Mouse (Mus musculus): ENCODE results near the gene Cuedc1.

Gene Cuedc1

DNA sequence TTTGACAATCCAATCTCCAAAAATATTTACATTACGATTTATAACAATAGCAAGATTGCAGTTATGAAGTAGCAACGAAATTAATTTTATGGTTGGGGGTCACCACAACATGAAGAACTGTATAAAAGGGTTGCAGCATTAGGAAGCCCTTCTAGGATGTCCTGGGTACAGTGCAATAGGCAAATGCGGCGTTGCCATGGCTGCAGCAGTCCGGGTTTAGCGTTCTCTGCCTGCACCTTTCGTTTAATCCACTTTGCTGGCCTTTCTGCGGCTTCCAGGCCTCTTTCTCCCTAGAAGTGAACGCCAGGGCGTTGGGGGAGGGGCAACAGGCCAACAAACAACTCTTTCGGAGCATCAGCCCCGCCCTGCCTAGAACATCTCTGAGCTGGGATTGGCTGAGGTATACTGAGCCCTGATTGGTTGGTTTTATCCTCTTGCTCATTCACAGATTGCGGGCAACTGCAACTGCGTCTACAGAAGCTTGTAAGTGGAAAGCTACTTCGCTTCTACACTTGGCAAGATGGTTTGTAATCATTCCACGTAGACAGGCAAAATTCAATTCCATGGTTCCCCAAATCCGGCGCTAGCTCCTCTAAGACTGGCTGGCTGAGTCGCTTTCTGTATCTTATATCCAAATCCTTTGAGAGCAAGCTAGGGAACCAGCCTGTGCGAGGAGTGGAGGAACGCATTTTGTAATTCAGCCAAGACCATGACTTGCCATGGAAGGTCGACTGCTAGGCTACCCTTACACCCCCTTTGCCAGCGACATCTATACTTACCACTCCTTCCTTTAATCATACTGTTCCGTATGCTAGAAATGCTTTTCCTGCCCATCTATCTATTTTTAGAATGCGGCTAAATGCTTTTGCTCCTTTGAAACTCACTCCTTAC is 10.9 kb upstream of the Cuedc1 start:
- peak; percentile 92 for DNase-seq

DNA sequence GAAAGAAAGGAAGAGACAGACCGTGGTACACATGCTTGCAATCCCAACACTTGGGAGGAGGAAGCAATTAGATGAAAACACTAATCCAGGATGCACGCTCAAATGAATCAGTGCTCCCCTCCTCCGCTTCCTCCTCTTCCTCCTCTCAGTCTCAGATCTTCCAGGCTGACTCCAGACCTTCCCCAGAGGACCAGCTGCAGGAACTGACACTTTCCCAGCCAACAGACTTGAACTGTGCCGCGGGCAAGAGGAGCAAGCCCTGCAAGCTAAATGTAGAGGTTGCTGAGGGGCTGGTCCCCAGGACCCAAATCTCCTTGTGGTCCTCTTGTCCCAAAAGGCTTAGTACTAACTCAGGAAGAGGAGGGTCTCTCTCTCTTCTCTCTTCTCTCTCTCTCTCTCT is 8.7 kb upstream of the Cuedc1 start:
- no peak for DNase-seq

DNA sequence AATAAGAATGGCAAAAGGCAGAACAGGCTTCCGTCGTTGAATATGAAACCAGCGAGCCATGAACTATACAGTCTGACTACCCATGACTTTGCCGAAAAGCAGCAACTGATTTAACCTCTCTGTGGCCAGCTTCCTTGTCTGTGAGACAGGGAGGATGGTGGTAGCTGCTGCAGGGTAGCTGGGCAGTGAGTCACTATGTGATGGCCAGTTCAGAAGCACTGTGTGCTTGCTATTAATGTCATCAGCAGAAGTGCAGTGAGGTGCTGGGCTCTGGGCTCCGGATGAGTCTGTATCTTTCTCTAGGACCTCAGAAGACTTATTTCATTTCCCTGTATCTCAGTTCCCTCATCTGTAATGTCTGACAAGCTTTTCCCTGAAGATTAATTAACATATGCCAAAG is 7.6 kb upstream of the Cuedc1 start:
- no peak for DNase-seq

DNA sequence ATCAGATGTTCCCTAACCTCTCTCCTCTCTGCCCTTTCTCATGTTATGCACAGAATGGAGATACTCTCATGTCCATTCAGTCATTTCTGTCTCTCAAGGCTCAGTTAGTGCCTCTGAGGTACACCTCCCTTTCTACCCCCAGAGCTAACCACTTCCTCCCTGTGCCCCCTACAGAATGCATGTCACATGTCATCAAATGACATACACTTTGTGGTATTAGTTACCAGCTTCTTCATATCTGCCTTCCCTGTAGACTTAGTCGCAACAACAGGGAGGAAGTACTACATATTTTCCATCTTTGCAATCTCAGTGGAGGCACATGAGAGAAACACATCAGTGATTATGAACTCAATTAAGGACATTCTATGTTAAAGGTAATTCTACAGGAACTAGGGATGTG is 5.9 kb upstream of the Cuedc1 start:
- no peak for DNase-seq

DNA sequence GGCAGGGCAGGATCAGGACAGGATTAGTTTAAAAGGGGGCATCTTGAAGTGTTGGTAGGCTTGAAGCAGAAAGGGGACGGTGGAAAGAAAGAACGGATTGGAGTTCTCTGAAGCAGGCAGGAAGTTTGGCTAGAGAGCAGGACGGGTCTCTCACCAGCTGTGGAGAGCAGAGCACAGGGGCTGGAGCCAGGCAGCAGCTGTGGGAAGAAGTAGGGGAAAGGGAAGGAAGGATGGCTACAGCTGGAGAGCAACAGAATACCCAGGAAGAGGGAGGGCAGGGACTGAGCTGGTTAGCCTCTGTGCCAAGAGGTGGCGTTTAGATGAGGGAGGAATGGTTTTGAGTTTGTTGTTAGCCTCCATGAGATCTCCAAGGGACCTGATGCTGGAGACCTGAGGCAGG is 685 bp upstream of the Cuedc1 start:
- DNase-seq = no peak

DNA sequence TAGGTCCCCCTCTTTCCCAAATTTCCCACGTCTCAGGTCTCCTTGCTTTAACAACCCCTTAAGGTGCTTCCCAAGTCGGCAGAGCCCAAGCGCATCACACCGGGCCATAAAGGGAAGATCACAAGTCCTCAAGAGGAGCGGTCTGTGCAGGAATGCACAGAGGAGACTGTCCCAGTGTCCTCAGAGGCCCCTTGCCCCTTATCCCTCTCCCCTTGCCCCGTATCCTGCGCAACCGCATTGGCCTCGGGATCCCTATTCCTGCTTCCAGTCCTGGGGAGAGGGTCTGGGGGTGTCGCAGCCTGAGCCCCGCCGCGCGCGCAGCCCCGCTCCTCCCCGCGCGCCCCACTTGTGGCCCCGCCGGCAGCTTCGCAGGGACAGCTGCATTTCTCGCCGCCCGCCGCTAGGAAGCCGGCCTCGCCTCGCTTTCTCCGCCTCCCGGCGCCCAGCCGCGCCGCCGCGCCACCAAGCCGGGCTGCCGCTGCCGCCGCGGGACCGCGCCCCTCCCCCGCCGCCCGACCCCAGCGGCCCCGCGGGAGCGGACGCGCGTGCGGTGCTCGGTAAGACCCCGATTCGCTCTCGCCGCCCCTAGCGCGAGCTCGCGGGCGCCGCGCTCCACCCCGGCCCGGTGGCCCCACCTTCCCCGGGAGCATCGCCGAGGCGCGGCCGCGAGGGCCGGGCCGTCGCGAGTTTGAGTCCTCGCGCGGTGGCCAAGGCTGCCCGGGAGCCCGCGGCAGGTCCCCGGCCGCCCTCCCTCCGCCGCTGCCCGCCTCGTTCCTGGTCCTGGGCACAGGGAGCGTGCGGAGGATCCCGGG is 1.1 kb downstream of the Cuedc1 start:
- peak; percentile 76 for DNase-seq

DNA sequence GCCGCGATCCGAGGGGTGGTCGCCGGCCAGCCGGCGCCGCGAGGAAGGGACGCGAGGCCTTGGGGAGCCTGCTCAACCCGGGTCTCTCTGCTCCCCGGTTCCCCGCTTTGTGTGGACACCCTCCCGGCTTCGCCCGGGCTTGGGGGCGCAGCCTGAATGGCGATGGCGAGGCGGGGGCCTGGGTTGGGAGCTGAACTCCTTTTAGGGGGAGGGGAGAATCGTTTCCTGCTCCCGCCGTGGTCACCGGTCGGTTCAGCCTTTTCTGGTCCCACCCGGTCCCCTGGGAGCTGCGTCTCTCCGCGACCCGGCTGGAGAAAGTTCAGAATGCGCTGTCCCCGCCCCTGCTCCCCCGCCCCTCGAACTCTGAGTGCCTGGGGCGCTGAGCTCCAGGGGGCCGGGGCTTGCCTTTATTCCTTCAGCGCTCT is 1.8 kb downstream of the Cuedc1 start:
- DNase-seq = peak; percentile 44

DNA sequence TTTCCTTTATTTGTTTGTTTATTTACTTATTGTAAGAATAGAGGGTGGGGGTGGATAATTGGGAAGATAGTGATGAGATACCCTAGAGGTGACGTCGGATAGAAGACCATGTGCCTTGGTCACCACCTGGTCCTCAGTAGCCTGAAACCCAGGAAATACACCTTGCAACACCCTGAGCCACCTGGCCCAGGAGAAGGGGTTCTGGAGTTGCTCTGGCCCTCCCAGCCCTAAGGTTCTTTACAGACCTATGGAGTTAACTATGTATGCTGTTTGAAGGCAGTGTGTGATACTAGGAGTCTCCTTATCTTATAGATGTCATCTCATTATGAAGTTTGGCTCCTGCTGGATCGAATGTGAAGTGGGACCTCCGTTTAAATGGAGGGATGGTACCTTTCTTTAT is 2.3 kb downstream of the Cuedc1 start:
- no peak for DNase-seq

DNA sequence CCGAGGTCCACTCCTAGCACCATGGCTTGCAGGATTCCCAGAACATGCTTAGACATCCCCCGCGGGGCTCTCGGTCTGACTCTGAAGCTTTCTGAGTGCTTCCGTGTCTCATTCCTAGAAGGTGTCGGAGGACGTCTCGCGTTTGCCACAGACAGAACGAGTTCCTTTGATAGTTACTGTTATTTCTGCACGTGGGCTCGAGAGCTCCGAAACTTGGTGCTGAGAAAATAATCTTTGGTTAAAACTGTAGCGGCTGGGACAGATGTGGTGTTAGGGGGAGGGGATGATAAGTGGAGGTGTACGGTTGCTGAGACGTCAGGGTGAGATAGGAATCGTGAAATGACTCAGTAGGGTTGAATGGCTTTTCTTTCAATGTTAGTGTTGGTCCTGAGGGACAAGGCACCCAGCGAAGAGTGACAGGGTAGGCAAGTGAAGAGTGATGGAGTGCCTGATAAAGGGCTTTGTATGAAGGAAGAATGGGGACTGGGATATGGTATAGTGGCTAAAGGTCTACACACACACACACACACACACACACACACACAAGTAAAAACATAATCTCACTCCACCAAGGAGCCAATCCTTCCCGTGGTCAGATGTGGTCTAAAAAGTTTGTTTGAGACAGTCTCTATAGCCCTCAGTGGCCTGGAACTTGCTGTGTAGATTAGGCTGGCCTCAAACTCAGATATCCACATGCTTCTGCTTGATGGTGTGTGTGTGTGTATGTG is 5.5 kb downstream of the Cuedc1 start:
- no peak for DNase-seq

DNA sequence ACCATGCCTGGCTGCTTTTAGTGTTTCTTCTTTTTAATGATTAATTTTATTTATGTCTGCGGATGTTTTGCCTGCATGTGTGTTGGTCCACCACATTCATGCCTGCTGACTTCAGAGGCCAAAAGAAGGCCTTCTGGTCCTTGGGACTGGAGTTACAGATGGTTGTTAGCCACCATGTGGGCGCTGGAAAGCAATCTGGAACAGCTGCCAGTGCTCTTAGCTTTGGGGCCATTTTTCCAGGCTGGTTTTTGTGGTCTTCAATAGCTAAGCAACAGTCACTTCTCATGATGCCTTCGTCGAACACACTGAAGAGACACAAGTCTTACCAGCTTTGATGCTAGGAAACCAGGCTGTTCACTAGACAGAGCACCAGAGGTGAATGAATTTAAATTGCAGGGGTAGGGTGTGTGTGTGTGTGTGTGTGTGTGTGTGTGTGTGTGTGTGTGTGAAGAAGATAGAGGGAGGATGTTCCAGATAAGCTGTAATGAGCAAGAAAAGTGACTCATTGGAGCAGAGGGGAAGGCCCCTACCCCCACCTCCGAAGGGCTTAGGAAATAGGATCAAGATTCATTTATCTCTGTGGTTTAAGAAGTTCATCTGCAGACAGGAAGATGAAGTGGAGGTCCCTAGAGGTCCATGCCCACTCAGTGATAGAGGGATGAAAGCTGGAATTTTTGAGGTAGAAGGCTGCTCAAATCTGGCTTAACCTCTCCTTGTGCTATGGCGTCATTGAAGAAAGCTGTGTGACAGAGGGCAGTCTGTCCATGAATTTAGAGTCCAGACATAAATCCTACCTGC is 7.8 kb downstream of the Cuedc1 start:
- no peak for DNase-seq

DNA sequence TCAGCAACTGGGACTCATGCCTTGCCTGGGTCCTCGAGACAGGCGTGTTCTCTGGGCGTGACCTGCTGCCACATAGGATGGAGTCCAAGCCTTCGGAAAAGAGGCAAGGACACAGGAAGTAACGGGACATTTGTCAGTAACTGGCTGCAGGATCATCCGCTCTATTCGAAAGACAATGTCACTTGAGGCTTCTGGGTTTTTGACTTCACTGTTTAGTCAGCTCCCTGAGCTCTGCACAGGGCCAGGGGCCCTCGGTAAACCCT is 8.4 kb downstream of the Cuedc1 start:
- no peak for DNase-seq

DNA sequence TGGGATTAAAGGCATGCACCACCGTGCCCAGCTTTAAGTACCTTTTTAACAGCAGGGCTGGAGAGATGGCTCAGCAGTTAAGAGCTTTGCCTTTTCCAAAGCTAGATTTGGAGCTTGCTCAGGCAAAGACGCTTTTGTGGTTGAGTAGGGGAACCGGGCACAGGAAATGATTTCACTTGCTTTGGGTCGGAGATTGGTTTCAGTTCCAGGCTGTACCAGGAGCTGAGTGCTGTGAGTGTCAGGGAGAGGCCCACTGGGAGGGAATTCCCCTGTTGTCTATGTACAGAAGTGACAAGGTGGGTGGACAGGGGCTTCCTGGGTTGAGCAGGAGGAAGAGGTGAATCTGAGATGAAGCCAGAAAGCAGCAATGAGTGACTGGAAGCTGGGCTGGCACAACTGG is 9.5 kb downstream of the Cuedc1 start:
- DNase-seq = no peak

DNA sequence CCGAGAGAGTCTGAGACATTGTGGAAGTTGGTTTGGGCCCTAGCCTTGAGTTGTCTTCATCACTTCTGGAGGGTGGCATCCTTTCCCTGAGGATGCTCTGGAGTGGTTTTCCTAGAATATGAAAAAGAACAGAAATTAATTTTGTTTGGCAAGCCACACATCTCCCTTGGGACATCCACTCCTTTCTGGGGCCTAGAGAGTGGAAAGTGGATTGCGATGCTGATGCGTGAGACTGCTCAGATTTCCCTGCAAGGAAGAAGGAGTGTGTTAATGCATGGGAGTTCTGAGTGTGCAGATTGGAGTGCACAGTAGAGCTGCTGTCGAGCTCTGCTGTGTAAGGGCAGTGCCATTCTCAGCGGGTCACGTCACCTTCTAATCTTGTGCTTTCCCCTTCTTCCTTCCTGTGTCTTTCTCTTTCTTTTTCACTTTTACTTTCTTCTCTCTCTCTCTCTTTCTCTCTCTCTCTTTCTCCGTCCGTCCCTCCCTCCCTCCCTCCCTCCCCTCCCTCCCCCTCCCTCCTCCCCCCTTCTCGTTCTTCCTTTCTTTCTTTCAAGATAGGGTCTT is 12.3 kb downstream of the Cuedc1 start:
- no peak for DNase-seq

DNA sequence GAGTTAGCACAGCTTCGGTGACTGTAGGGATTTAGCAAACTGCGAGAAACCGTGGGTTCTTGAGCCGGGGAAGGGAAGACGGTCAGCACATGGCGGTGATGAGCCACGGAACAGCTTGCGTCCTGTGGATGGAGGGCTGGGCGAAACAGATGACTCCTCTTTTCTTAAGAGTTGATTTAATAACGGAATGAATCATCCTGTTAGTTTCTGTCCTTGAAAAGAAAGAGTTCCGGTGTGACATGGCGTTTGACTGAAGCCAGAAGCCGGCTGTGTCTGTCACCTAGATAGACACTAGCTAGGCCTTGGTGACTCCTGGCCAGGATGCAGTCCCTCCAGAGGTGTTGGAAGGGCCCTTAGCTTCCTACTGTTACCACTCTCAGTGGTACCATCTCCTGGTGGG is 14.2 kb downstream of the Cuedc1 start:
- no peak for DNase-seq

DNA sequence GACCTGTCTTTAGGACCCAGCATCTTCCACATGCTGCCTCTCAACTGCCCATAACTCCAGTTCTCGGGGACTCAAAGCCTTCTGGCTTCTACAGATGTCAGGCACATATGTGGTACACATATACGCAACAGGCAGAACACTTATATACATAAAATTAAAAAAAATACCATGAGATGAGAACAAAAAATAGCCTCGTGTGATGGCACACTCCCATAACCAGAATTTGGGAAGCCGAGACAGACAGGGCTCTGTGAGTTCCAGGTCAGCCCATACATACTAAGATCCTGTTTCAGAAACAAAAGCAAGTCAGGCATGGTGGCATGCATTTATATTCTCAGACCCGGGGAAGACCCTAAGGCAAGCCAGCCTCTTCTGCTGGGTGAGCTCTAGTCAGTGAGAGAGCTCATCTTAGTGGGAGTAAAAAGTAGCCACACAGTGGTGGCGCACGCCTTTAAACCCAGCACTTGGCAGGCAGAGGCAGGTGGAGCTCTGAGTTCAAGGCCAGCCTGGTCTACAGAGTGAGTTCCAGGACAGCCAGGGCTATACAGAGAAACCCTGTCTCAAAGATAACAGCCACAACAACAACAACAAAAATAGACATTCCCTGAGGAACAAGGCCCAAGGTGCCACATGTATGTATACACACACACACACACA is 14.9 kb downstream of the Cuedc1 start:
- no peak for DNase-seq

DNA sequence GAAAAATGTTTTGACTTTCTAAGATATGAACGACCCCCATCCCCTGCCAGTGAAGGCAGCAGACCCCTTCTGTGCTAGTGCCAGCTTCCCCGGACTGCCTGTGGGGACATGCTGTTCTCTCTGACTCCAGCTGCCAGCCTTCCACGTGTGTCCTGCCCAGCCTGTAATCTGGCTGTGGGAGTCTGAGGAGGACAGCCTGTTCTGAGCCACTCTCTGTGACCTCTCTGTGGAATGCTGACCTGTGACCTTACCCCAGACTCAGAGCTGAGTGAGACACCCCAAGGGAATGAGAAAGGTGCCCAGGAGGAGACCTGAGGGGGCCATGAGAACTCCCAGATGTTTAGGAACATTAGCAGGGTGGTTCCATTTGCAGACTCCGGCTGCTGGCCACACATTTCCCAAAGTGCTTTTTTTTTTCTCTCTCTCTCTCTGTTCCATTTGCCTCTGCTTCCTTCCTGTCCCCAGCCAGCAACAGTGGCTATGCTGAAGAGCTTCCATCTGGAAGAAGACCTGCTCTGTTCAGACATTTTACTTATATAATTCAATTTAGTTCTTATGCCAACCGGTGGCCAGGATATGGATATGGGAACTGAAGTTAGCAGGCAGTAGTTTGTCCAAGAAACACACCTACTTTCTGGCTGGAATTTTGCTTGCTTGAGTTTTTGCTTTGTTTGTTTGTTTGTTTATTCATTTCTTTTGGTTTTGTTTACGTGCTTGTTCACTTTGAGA is 15.8 kb downstream of the Cuedc1 start:
- DNase-seq = no peak

DNA sequence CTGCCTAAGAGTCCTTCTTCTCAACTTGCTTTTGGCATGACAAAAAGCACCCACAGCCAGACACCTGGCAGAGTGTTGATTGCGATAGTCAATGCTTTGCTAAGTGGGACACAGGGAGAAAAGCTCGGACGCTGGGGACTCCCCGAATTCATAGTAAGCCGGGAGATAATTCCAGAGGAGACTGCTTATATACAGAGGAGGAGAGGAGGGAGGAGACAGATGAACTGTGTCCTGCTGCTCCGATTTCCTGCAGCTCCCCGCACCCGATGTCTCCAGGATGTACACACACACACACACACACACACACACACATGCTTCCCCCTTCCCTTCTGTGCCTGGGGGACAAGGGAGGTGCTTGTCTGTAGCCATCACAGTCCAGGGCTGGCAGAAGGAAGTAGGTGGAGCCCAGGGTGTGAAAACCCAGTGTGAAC is 17.0 kb downstream of the Cuedc1 start:
- no peak for DNase-seq

DNA sequence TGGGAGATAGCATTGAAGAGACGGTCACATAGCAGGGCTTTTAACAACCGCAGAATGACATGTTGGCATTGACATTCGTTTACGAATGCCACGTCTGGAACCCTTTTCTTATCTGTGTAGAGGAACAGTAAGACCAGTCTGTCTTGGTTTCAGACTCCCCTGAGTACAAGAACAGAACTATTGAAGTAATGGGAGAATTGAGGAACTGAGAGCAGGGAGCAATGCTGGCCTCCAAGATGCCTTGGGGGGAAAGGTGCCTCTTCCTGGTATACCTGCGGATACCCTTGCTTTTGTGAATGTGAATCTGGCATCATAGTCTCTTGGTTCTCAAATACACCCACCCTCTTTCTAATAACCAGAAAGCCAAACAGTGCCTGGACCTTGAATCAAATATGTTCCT is 18.7 kb downstream of the Cuedc1 start:
- DNase-seq = no peak

DNA sequence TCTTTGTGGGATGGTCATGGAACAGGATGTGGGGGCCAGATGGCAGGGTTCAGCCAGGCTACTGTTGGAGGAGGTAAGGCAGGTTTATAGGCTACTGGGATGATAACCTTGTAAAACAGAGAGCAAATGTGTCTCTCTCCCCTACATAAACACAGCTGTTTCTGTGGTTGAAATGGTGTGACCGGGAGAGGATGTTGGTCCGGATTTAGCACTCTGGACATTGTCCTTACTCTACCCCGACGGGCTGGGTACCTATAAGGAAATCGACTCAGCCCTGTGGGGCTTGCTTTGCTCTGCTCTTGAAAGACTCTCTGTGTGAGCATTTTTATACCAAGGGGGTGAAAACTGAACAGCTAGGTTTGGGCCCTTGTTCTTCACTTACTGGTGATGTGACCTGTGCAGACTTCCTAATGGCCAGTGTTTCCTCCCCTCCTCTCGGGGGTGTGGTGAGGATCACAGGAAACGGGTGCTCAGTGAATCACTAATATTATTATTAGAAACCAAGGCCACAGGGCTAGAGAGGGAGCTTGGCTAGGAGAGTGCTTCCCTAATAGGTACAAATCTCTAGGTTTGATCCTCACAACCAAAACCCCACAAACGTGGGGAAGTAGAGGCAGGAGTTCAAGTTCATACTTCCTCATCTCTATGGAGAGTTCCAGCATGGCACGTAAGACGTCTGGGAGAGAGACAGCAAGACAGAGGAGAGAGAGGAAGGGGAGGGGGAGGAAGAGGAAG is 19.7 kb downstream of the Cuedc1 start:
- DNase-seq = no peak

DNA sequence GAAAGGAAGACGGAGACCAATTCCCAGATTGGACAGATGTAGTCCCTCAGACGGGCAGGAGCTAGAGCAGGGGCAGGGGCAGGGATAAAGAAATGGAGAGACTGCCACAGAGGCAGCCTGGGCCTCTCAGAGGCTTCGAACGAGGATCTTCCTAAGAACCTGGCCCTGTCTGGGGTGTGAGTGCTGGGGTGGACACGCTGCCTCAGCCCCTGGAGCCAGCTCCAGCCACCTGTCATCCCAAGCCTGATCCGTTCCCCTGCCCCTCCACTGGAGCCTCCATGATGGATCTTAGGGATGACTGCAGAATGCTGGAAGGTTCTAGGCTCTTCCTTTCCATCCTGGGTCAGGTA is 20.2 kb downstream of the Cuedc1 start:
- DNase-seq = no peak

Data from cerebellum, adult 11 months (tissue).